Mouse (Mus musculus) urinary bladder, postnatal 36 days (tissue): ENCODE measurements around the gene Olfr709-ps1.
"Not testable (repeated sequence)": the region's sequence is repeated elsewhere in the genome, so short reads cannot be mapped to it uniquely, and the experiment has no call there.

Experiments
- DNase-seq, 2 experiments: peaks; one replicate each; pipeline ENCODE4 v3.0.0; 2022; ENCODE audit warnings: low spot score in 2 of 2, mixed read lengths in 1 of 2

Olfr709-ps1 gene

GRCm38 (mm10) chr7:106932119-106932518, at the start of gene Olfr709-ps1:
Olfr709-ps1 (minus strand) TSS chr7:106932219.
- DNase-seq: no peak

- DNase-seq: no peak
These were observed 43.3 kb upstream of the Olfr709-ps1 start, which contains the start of gene Olfr711 for GRCm38 (mm10) chr7:106975353-106975752. Olfr711 (minus strand) TSS chr7:106975453.

- DNase-seq: not testable (repeated sequence)
These were observed 35.5 kb upstream of the Olfr709-ps1 start for GRCm38 (mm10) chr7:106967503-106967902.

GRCm38 (mm10) chr7:106963837-106964236, 31.8 kb upstream of the Olfr709-ps1 start, which contains the start of gene Olfr6:
Olfr6 (minus strand) TSS chr7:106963937.
- no peak for DNase-seq

- no peak for DNase-seq
These were observed 16.2 kb upstream of the Olfr709-ps1 start, which contains the start of gene Olfr710 for GRCm38 (mm10) chr7:106948212-106948611. Olfr710 (minus strand) TSS chr7:106948312.

GRCm38 (mm10) chr7:106920961-106921360, 11.1 kb downstream of the Olfr709-ps1 start:
- not testable (repeated sequence) for DNase-seq

GRCm38 (mm10) chr7:106907676-106908075, 24.3 kb downstream of the Olfr709-ps1 start, which contains the start of gene Olfr1532-ps1:
Olfr1532-ps1 (plus strand) TSS chr7:106908001.
- no peak for DNase-seq

- not testable (repeated sequence) for DNase-seq
These were observed 30.9 kb downstream of the Olfr709-ps1 start, which contains the start of gene Olfr707 for GRCm38 (mm10) chr7:106901141-106901540. Olfr707 (minus strand) TSS chr7:106901241.

- DNase-seq: no peak
These were observed 44.0 kb downstream of the Olfr709-ps1 start, which contains the start of gene Olfr706 for GRCm38 (mm10) chr7:106888062-106888461. Olfr706 (minus strand) TSS chr7:106888162.

GRCm38 (mm10) chr7:106876791-106877190, 55.2 kb downstream of the Olfr709-ps1 start, which contains the start of gene Olfr705:
Olfr705 (minus strand) TSS chr7:106876891.
- DNase-seq: no peak
